Mouse (Mus musculus): ENCODE measurements around the gene Ddc. TPM values are rescaled to one million over a fixed set of nuclear protein-coding genes. Genes with fewer than 3 reads are reported as not detected.

The Ddc gene
- polyA plus RNA-seq, 1 experiment from 2014 or later, result 19.2 TPM

DNA sequence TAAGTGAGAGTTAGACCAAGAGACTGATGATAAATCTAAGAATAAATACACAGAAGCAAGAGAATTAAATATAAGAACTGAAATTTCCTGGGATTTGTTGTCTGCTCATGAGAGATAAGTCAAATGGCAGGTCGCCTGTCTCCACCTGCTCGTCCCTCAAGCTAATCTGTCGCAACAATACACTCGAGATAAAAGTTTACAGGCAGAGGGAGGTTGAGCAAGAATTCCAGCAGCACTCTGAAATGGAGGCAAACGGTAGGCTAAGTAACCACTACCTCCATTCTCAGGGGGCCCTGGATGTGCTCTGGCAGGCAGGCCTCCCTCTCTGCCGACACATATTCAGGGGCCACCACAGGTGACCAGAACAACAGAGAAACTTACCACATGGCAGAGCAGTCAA is 62.6 kb downstream of the Ddc start:
- 31% methylated on average over 6 of the region's 6 CpGs for WGBS

GRCm38 (mm10) chr11:11833100-11833499 is 64.8 kb downstream of the Ddc start:
- no peaks in the 10 kb centered on the region for H3K36me3 ChIP-seq (ENCODE audit: control insufficient read depth, insufficient read depth)
- no peak overlapping the region for H3K27ac ChIP-seq (ENCODE audit: low read depth, low read length)
- H3K4me1 ChIP-seq (replicated peaks; ENCODE audit: control insufficient read depth, insufficient read depth, low read length), result peaks cover 25% of the 10 kb centered on the region
- H3K9ac ChIP-seq (ENCODE audit: low read depth, low read length), result no peak overlapping the region
- no peak for TF ChIP-seq CTCF (IDR thresholded peaks at IDR 0.05; ENCODE audit: low read depth)
- 38% methylated on average over 8 of the region's 8 CpGs for WGBS
- H3K9me3 ChIP-seq (ENCODE audit: control insufficient read depth), result no peaks in the 10 kb centered on the region
- H3K27me3 ChIP-seq (replicated peaks; ENCODE audit: control insufficient read depth, insufficient read depth, low read length), result no peaks in the 10 kb centered on the region
- H3K4me3 ChIP-seq (ENCODE audit: low read depth, low read length), result no peak overlapping the region
- no peak overlapping the region for H3K4me2 ChIP-seq (replicated peaks; ENCODE audit: low read depth)
- ATAC-seq, result no peak

More for the DNA sequence above, 62.6 kb downstream of the Ddc start:
- Histone ChIP-seq H3K36me3 (ENCODE audit: control insufficient read depth, insufficient read depth) (no peaks in the 10 kb centered on the region), H3K4me3 (ENCODE audit: low read depth, low read length) (no peak overlapping the region), H3K4me2 (replicated peaks; ENCODE audit: low read depth) (no peak overlapping the region), H3K9ac (ENCODE audit: low read depth, low read length) (no peak overlapping the region), H3K27me3 (replicated peaks; ENCODE audit: control insufficient read depth, insufficient read depth, low read length) (no peaks in the 10 kb centered on the region), H3K9me3 (ENCODE audit: control insufficient read depth) (no peaks in the 10 kb centered on the region), H3K4me1 (replicated peaks; ENCODE audit: control insufficient read depth, insufficient read depth, low read length) (peaks cover 20% of the 10 kb centered on the region), H3K27ac (ENCODE audit: low read depth, low read length) (no peak overlapping the region)
- peak; percentile 53 for ATAC-seq
- TF ChIP-seq CTCF (IDR thresholded peaks at IDR 0.05; ENCODE audit: low read depth), result no peak

DNA sequence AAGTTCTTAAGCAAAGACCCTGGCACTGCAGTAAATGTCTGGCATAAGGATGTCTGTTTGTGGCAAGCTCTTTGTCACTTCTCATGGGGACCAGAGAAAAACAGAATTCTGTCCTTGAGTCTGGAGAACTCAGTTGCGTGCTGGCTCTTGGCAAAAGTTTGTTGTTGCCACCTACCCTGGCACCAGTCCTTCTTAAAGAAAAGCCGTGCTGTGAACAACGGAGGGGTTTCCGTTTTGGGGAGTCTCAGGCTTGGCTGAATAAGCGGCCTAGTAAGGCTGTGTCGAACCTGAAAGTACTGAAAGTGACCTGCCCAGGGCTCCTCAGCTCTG is 65.2 kb downstream of the Ddc start:
- Histone ChIP-seq H3K27ac (ENCODE audit: low read depth, low read length) (no peak overlapping the region), H3K36me3 (ENCODE audit: control insufficient read depth, insufficient read depth) (no peaks in the 10 kb centered on the region), H3K4me1 (replicated peaks; ENCODE audit: control insufficient read depth, insufficient read depth, low read length) (peaks cover 25% of the 10 kb centered on the region), H3K9me3 (ENCODE audit: control insufficient read depth) (no peaks in the 10 kb centered on the region), H3K9ac (ENCODE audit: low read depth, low read length) (no peak overlapping the region), H3K27me3 (replicated peaks; ENCODE audit: control insufficient read depth, insufficient read depth, low read length) (no peaks in the 10 kb centered on the region), H3K4me3 (ENCODE audit: low read depth, low read length) (no peak overlapping the region), H3K4me2 (replicated peaks; ENCODE audit: low read depth) (no peak overlapping the region)
- no peak for TF ChIP-seq CTCF (IDR thresholded peaks at IDR 0.05; ENCODE audit: low read depth)
- WGBS, result 47% methylated on average over 6 of the region's 6 CpGs
- ATAC-seq, result no peak

DNA sequence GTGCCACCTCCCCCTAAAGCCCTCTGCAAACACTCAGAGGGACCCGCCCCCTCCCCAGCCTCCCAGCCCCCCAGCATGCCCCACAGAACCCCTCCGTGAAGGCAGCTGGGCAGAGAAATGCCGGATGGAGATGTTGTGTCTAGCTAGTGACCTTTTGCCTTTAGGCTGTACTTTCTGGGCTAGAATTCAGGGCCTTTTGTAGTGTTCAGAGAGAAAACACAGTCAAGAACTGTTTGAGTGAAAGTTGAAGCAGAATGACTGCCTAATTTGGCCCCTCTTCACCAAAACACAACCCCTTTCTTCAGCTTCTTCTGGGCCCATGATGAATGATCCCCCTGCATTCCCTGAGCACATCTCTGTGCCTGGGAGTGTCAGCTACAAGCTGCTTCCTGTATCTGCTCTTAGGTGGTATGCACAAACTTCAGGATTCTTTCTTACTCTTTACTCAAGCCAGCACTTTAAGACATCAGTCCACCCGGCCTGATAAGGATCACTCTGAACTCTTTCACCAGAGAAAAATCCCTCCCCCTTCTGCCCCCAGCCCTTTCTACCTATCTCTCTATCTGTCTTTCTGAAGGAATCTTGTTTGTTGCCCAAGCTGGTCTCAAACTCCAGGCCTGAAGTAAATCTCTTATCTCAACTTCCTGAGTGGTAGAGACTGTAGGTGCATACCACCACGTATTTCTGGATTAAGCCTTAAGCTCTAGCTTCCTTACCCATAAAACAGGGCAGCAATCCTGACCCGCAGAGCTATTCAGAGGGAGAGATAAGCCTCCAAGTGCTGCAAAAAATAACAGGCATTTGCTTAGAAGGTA is 65.8 kb downstream of the Ddc start:
- WGBS, result 12% methylated on average over 6 of the region's 6 CpGs
- Histone ChIP-seq H3K4me1 (replicated peaks; ENCODE audit: control insufficient read depth, insufficient read depth, low read length) (peaks cover 23% of the 10 kb centered on the region), H3K27ac (ENCODE audit: low read depth, low read length) (peak overlapping the region; percentile 35; the same call in 1 of the 2 replicates), H3K4me2 (replicated peaks; ENCODE audit: low read depth) (no peak overlapping the region), H3K36me3 (ENCODE audit: control insufficient read depth, insufficient read depth) (no peaks in the 10 kb centered on the region), H3K27me3 (replicated peaks; ENCODE audit: control insufficient read depth, insufficient read depth, low read length) (no peaks in the 10 kb centered on the region), H3K4me3 (ENCODE audit: low read depth, low read length) (no peak overlapping the region), H3K9ac (ENCODE audit: low read depth, low read length) (no peak overlapping the region), H3K9me3 (ENCODE audit: control insufficient read depth) (no peaks in the 10 kb centered on the region)
- no peak for TF ChIP-seq CTCF (IDR thresholded peaks at IDR 0.05; ENCODE audit: low read depth)
- ATAC-seq, result no peak

GRCm38 (mm10) chr11:11831526-11831925 is 66.4 kb downstream of the Ddc start:
- H3K4me1 ChIP-seq (replicated peaks; ENCODE audit: control insufficient read depth, insufficient read depth, low read length), result peaks cover 19% of the 10 kb centered on the region
- ATAC-seq, result no peak
- TF ChIP-seq CTCF (IDR thresholded peaks at IDR 0.05; ENCODE audit: low read depth), result no peak
- H3K9ac ChIP-seq (ENCODE audit: low read depth, low read length), result no peak overlapping the region
- WGBS, result 42% methylated on average over 6 of the region's 6 CpGs
- no peaks in the 10 kb centered on the region for H3K9me3 ChIP-seq (ENCODE audit: control insufficient read depth)
- peak overlapping the region; percentile 35; the same call in 1 of the 2 replicates for H3K27ac ChIP-seq (ENCODE audit: low read depth, low read length)
- no peaks in the 10 kb centered on the region for H3K27me3 ChIP-seq (replicated peaks; ENCODE audit: control insufficient read depth, insufficient read depth, low read length)
- no peak overlapping the region for H3K4me3 ChIP-seq (ENCODE audit: low read depth, low read length)
- no peak overlapping the region for H3K4me2 ChIP-seq (replicated peaks; ENCODE audit: low read depth)
- H3K36me3 ChIP-seq (ENCODE audit: control insufficient read depth, insufficient read depth), result no peaks in the 10 kb centered on the region

DNA sequence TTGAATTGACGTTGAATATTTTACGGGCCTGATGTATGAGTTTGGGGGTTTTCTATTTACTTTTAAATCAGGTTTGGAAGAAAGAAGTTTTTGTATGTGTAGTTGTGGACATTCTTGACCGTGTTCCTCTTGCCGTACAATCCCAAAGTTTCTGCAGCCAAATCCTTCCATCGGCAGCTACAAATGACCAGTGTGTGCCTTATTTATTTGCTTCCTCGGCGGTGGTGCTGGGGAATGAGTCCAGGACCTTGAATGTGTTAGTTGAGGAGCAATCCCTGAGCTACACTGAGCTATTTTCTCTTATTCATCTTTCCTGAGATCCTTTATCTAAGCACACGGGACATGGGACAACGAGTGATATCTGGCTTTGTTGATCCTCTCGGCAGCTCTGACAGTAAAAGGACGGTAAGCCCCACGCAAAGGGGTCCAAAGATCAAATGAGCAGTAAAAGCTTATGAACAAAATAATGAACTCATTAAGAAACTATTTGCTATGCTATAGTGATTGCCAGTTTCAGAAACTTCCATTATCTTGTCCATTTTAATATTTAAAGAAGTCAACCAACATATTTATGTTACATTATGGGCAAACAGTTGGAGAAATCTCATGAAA is 67.0 kb downstream of the Ddc start:
- Histone ChIP-seq H3K27ac (ENCODE audit: low read depth, low read length) (peak overlapping the region; percentile 35; the same call in 1 of the 2 replicates), H3K4me3 (ENCODE audit: low read depth, low read length) (no peak overlapping the region), H3K4me1 (replicated peaks; ENCODE audit: control insufficient read depth, insufficient read depth, low read length) (peaks cover 15% of the 10 kb centered on the region), H3K9ac (ENCODE audit: low read depth, low read length) (no peak overlapping the region), H3K4me2 (replicated peaks; ENCODE audit: low read depth) (0 out of 2 replicates have a peak overlapping the region, but pooled peaks have one; percentile 7), H3K9me3 (ENCODE audit: control insufficient read depth) (no peaks in the 10 kb centered on the region), H3K36me3 (ENCODE audit: control insufficient read depth, insufficient read depth) (no peaks in the 10 kb centered on the region), H3K27me3 (replicated peaks; ENCODE audit: control insufficient read depth, insufficient read depth, low read length) (no peaks in the 10 kb centered on the region)
- 26% methylated on average over 12 of the region's 12 CpGs for WGBS
- no peak for TF ChIP-seq CTCF (IDR thresholded peaks at IDR 0.05; ENCODE audit: low read depth)
- ATAC-seq, result peak; percentile 74
